Mouse (Mus musculus) retina, embryonic 14.5 days (tissue): ENCODE data around the gene Glcci1.
"Not testable (repeated sequence)": the region's sequence is repeated elsewhere in the genome, so short reads cannot be mapped to it uniquely, and the experiment has no call there.

Experiments
- DNase-seq: peaks from one replicate; pipeline ENCODE4 v3.0.0-alpha.2; 2015; ENCODE audit warnings: low spot score

The Glcci1 gene

DNA sequence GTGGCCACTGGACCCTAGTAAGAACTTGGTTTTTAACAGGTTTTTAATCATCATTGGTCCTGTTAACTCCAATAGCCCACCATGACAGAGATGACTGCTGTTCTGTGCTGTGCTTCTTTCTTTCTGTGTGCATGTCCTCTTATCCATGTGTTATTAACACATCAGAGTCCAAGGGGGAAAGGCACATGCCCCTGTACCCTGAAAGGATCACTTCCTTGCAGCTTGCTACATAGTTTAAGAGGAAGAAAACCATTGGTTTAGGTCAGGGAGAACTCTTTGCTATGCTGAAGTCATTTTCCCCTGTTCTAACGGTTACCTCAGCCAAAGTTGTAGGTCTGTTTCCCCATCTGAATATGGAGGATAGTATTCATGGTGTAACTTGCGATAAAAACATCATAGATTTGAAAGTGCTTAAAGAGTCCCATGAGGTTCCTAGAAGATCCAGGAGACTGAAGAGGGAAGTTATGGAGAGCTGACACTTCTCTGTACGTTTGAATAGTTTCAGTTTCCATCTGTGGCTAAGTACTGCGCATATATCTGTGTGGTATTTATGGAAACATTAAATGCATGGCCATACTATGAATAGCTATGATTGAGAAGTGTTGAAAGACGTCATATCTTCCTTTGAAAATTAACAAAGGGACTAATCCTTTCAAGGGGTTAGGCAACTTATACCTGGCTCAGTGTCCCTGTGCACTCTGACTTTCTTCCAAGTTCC, 14.1 kb upstream of the Glcci1 start:
- DNase-seq = no peak

DNA sequence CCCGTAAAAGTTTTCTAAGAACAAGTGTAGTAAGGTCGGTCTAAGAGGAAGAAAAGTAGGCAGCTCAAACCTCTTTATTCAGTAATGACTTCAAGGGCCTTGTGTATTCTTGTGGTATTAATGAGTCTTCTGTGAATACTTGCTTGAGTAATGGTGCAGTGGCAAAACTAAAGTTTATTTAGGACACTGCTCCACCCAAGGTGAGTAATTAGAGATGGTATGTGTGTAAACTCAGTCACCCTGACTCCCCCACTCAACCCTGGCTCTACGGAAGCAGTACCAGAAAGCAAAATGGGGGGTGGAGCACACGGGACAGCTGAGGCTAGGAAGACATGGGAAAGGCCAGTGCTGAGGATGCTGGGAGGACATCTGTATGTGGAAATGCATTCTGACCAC, 13.6 kb upstream of the Glcci1 start:
- no peak for DNase-seq

DNA sequence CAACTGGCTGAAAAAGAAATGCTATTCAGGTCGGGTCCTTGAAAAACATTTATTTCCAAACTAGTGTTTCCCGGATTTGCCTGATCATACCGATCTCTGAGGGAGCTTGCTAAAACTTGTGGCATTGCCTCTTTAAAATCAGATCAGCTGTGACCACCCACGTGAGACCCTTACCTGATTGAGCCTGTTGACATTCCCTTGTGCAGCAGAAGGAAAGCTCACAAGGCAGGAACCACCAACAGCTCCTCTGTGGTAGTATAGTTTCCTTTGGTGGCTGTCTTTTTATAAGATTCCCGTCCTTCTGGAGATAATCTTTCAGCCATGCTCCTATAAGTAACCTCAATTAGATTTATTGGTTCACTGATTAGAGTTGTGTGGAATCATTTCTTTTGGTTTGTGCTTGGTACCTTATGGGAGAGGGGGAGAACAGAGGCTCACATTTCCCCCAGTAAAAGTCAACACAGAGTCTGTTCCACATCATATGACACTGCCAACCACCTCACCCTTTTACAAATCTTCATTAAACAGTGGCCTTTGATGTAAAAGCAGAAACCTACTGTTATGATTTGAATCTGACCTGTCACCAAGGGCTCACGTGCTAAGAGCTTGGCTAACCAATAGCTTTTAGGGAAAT, 12.0 kb upstream of the Glcci1 start:
- no peak for DNase-seq

DNA sequence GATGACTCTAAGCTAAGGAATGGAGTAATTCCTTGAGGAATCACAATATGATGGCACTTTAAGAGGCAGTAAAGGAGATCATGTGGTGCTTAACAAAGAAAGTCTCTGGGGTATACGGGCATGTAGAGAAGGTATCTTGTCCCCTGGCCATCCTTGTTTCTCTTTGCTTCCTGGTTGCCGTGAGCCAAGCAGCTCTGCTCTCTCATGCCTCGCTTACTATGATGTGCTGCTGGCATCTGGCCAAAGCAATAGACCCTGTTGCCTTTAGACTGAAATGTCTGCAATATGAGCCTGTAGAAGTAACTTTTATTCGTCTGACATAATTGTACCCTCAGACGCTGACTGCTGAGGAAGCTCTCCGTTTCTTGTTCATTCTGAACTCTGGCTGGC, 11.5 kb upstream of the Glcci1 start:
- no peak for DNase-seq

DNA sequence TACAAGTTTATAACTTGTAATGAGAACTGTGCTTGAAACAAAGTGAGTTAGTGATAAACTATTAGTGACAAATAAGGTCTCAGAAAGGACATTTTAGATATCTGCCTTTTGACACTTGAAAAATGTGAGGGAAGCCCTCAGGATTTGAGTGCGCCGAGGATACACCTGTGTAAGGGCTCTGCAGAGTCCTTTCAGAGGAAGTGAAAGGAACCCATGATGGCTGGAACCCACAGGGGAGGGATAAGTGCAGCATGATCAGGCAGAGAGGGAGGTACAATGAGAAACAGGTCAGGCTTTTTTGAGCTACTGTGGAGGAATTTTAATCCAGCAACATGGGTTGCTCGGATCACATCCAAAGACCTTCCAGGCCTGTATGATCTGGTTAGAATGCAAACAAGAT, 10.4 kb upstream of the Glcci1 start:
- DNase-seq = no peak

DNA sequence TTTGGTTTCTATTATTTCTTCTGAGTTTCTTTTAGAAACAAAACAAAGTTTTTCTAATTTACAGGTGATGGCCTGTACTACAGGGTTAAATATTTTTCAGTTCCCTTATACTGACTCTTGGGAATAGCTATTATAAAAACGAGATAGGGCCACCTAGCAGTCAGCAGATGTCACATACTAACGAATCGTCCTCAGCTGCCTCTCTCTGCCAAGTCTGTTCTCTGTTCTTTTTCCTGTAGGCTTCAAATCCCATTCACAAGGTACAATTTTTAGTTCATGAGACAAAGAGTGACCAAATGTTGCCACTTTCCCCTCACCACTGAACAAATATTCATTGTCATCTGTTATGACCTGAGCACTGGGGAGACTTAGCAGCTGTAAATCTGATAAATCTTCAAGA, 5.4 kb upstream of the Glcci1 start:
- no peak for DNase-seq

DNA sequence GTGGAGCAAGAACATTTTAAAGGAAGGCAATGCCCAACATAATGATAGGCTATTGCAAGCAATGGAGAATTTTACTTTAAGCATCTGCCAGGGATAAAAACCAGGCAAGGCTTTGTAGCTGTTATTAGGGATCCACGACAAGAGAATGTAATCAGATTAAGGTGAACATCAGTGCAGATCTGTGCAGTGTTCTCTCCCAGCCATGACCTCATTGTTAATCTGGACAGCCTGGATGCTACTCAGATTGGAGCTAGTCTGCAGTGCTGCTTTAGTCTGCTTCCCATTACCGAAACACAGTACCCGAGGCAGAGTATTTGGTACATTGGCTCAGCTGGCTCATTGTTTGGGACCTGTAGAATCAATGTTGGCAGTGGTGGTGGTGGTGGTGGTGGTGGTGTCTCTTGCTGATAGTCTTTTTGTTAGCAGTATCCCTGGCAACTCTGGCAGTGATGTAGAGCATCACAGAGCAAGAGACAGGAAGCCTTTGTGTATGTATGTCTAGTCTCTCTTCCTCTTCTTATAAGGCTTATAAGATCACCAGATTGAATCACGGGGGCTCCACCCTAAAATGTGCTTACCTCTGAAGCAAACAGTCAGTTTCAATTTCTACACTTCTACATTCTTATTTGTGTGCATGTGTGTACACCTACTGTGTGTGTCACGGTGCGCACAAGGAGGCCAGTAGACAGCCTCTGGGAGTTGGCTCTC, 4.7 kb upstream of the Glcci1 start:
- no peak for DNase-seq

DNA sequence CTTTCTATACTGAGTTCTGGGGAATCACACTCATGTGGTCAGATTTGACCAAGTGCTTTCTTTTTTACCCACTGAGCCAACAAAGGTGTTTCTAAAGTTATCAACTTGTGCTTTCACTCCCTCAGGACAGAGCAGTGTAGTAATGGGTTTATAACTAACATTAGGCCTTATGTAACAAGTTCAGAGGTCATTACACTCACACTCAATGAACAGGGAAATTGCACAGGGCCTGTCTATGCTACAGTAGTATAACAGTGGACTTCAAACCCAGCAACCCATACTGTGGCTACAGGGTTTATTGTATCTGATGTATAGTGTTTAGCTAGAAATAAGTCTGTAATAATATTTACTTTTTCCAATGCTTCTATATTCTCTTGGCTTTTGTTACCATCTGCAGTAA, 2.8 kb upstream of the Glcci1 start:
- DNase-seq = no peak

DNA sequence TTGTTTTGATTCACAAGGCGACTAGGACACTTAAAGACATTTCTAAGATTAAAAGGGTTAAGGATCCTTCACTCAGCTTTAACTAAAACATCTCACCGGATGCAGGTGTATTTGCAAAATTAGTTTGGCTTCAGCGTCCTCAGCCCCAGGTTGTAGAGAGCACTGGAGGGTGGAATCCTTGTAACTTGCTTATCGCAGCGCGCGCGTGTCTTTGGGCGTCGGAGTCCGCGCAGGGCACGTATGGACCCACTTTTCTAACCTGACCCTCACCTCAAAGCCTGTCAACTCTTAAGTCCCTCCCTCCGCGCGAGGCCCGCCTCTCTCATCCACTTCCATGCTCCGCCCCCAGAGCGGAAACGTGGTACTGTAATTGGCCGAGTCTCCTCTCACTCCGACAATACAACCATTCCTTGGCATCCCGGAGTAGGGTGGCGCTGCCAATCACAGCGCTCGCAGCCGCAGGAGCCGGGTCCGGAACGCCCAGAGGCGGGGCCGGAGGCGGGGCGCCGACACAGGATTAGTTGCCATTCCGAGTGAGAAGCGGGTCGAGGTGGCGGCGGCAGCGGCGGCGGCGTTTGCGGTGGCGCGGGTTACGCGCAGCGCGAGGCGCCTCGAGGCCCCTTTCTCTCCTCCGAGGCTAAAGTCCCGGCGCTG, 390 bp upstream of the Glcci1 start:
- peak; percentile 98 for DNase-seq

DNA sequence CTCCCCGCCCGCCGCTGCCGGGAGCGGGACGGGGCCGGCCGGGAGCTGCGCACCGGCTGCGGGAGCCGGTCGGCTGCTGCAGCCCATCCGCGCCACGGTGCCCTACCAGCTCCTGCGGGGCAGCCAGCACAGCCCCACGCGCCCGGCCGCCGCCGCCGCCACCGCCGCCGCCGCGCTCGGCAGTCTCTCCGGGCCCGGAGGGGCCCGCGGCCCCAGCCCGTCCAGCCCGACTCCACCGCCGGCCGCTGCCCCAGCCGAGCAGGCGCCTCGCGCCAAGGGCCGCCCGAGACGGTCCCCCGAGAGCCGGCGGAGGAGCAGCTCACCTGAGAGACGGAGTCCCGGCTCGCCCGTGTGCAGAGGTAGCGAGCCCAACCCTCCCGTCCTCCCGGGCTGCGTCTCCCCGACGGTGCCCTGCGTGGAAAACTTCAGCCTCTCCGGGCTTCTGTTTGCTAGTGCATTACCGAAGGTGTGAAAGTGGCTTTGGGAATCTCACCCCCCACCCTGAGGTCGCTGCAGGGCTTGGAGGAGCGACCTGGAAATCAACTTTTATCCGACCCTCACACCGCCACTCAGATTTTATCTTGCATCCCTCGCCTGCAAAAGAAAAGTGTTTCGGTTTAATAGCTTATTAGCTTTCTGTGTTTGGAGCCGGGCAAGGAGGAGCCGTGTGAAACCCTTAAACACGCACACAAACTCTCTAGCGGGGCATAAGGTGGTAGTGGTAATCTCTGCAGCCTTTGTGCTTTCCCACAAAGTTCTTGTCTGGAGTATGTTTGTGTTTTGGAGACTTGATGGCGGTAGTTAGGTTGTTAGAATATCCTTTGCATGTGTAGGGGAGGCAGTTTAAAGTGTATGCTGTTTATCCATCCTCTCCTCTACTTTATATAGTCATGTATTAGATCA, 812 bp downstream of the Glcci1 start:
- peak; percentile 47 for DNase-seq

DNA sequence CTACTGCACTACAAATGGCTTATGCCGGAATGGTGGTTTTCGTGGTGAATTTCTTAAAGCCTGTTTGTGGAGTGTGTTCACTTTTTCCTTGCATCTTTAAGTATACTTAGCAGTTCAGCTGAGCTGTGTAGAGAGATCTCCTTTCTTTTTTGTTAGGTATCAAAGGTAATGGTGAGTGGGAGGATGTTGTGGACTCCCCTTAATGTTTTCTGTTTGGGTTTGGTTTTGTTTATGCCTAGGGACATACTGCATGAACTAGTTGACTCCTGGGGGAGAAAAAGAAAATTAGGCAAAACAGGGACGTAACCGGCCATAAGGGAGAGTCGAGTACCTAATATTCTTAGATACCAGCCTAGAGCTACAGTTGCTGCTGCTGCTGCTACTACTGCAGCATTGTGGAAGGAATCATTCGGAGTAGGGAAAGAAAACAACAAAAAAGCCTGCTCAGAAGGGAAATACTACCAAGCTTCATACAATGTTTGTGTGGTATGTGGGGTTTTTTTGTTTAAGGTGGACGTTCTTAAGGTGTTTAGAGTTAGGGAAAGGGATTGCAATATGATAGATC, 1.5 kb downstream of the Glcci1 start:
- peak; percentile 34 for DNase-seq

DNA sequence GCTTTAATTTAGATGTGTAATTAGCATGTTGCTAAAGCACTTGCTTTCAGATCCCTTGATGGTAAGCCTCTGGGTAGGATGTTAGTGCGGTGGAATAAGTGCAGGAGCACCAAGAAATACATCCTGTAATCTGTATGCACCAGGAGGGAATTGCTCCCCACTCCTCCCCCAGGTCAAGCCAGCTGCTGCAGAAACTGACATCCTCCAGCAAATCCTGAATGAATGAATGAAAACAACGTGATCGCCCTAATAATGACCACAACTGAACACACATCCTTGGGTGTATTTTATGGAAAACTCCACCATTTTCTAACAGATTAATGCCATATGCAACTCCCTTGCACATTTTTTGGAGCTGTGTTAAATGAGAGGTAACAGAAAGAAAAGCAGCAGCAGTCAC, 2.0 kb downstream of the Glcci1 start:
- peak; percentile 27 for DNase-seq

DNA sequence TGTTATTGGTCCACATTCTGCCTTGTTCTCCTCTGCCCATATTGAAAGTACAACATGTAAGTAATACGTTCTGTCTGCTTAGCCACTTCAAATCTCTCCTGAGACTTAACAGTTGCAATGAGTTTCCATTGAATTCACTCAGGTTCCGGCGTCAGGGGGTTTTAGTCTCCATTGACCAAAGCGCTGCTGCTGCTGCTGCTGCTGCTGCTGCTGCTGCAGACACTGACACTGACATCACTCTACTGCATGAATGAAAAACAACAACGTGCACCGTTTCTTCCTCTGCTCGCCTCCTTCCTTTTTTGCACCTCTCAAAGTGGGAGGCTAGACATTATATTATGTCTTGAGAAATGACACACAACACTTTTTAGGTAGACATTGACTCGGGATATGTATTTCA, 3.0 kb downstream of the Glcci1 start:
- peak; percentile 39 for DNase-seq

DNA sequence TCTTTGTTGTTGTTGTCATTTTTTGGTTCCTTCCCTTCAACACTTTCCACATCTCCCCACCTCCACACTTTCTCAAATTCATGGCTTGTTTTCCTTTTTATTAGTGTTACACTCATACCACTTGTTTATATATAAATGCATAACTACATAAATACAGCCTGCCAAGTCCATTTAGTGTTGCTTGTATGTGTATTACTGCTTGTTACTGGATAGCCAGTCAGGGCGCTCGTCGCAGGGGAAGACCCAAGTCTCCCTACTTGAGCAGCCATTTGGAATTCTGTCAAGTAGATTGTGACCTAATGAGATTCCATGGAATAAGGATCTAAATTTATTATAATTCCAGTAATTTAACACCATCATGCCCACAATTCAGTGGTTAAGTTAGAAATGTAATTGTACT, 10.3 kb downstream of the Glcci1 start:
- no peak for DNase-seq

DNA sequence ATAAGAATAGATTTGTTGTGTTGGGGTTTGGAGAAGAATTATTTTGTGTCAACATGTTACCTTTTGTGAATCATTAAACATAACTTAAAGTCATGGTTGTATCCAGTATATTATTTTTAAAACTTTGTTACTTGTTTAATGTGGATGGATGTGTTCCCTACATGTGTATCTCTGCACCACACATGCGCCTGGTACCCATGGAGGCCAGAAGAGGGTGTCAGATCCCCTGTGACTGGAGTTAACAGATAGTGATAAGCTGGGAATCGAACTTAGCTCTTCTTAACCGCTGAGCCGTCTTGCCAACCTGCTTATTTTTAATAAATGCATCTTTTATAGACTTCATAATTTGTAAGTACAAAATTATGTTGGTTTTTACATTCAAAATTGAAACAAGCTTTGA, 11.8 kb downstream of the Glcci1 start:
- no peak for DNase-seq

DNA sequence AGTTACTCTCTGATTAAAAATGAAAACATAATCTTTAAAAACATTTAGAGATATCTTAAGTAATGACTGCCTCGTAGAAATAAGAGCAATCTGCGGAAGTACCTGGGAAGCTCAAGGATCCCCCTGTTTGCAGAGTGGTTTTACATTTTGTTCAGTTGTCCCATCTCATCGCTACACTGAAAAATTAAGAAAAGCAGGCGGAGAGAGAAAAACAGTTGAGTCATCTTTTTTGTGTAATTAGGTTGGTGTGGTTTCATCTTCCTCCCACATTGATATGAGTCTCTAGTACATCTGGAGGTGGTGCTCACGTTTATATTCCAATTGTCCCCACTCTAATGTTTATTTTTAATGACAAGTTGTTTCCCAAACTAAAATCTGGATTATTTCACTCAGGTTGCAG, 15.3 kb downstream of the Glcci1 start:
- DNase-seq = no peak

DNA sequence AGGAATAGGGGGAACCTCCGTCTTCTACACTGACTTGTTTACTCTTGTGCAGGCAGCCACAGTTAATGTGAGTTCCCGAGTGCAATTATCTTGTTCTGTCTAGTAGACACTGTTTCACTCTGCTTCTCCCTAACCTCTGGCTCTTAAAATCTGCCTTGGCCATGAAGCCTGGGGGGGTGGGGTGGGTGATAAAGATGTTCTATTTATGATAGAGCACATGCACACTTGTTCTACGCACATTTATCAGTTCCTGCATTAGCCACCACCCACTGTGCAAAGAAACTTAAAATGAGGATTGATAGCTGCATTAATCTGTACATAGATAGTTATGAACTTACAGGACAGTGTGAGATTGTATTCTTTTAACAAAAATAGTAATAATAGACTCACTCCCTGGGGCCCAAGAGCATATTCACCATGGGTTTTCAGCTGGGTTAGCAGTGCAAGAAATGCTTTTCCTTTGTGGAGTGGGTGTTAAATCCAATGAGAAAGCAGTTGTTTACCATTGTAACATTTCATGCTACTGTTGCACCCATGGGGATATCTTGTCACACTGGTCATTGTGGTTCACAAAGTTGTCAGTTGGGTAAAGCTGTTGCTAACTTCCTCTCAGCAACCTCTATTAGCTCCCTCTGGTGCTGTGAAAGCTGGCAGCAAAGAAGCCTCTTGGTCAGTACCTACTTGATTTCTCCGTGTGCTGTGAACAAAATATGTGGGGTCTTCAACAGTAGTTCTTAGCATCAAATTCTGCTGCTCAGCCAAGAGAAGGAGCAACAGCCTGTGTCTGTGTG, 21.9 kb downstream of the Glcci1 start:
- no peak for DNase-seq

DNA sequence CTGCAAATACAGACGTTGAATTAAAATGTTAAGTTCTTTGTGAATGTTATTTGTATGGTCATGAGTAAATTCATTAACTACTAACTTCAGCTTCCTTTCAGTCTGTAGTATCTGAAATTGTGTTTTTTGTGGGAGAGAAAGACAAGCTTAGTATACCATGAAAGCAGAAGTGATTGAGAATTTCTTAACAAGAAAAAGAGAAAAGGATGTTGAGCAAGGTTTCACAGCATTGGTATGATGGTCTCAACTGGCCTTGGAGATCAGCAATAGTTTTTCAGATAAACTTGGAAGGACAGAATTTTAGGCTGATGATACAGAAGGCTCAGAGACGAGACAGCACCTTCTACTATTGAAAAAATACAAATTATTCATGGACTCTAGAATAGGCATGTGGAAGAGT, 27.5 kb downstream of the Glcci1 start:
- no peak for DNase-seq

DNA sequence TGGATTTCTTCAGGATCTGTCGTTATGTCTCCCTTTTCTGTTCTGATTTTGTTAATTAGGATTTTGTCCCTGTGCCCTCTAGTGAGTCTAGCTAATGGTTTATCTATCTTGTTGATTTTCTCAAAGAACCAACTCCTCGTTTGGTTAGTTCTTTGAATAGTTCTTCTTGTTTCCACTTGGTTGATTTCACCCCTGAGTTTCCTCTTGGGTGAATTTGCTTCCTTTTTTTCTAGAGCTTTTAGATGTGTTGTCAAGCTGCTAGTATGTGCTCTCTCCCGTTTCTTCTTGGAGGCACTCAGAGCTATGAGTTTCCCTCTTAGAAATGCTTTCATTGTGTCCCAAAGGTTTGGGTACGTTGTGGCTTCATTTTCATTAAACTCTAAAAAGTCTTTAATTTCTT, 32.1 kb downstream of the Glcci1 start:
- not testable (repeated sequence) for DNase-seq

DNA sequence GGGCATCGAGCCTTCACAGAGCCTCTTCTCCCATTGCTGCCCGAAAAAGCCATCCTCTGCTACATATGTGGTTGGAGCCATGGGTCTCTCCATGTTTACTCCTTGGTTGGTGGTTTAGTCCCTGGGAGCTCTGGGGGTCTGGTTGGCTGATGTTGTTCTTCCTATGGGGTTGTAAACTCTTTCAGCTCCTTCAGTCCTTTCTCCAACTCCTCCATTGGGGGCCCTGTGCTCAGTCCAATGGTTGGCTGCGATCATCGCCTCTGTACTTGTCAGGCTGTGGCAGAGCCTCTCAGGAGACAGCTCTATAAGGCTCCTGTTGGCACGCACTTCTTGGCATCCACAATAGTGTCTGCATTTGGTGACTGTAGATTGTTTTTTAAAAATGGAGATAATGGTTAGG, 35.4 kb downstream of the Glcci1 start:
- no peak for DNase-seq

DNA sequence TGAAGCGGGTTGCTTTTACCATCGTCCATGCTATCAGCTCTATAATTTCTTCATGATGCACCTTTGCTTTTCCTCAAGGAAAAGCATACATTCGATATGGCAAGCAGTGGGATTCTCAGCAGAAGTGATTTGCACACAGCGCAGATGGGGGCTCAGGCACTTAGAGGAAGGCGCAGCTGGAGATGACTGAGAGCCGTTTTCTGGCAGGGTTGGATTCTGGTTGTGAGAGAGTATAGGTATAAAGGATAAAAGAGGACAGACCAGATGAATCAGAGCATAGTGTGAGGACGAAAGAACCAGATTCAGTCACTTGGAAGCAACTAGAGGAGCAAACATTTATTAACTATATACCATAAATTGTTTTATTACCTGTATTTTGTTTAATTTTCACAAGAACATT, 36.4 kb downstream of the Glcci1 start:
- no peak for DNase-seq
